Mouse (Mus musculus): ENCODE measurements around the gene Def8. TPM values are rescaled to one million over a fixed set of nuclear protein-coding genes. Genes with fewer than 3 reads are reported as not detected.
A peak's percentile ranks its signal among the peaks of the same experiment; 100 is the strongest.

Def8 gene
- polyA plus RNA-seq, 1 experiment from 2014 or later, result 36.4 TPM

- Histone ChIP-seq H3K36me3 (no peaks in the 10 kb centered on the region), H3K4me1 (peaks cover 16% of the 10 kb centered on the region), H3K27me3 (ENCODE audit: insufficient read depth, poor library complexity, severe bottlenecking) (peaks cover 43% of the 10 kb centered on the region), H3K27ac (peak overlapping the region; percentile 53; the same call in 1 of the 2 replicates), H3K4me3 (no peak overlapping the region), H3K9me3 (no peaks in the 10 kb centered on the region)
- 51% methylated on average over 8 of the region's 8 CpGs for WGBS
- peak; percentile 92 for DNase-seq (ENCODE audit: low spot score)
Measured at GRCm38 (mm10) chr8:123415967-123416943, 7.1 kb upstream of the Def8 start.

GRCm38 (mm10) chr8:123416944-123417555, 6.3 kb upstream of the Def8 start:
- 70% methylated on average over 8 of the region's 8 CpGs for WGBS
- no peak for DNase-seq (ENCODE audit: low spot score)
- Histone ChIP-seq H3K9me3 (no peaks in the 10 kb centered on the region), H3K4me3 (no peak overlapping the region), H3K27ac (peak overlapping the region; percentile 53; the same call in 1 of the 2 replicates), H3K36me3 (no peaks in the 10 kb centered on the region), H3K27me3 (ENCODE audit: insufficient read depth, poor library complexity, severe bottlenecking) (peaks cover 39% of the 10 kb centered on the region), H3K4me1 (peaks cover 9% of the 10 kb centered on the region; the same call in 1 of the 2 replicates)

- H3K4me3 ChIP-seq, result no peak overlapping the region
- 87% methylated on average over 4 of the region's 4 CpGs for WGBS
Measured at GRCm38 (mm10) chr8:123419711-123420110, 3.6 kb upstream of the Def8 start.

GRCm38 (mm10) chr8:123420525-123421281, 2.6 kb upstream of the Def8 start:
- no peak for DNase-seq (ENCODE audit: low spot score)
- no peaks in the 10 kb centered on the region for H3K36me3 ChIP-seq
- no peaks in the 10 kb centered on the region for H3K9me3 ChIP-seq
- WGBS, result 92% methylated on average over 34 of the region's 34 CpGs
- H3K4me1 ChIP-seq, result peaks cover 15% of the 10 kb centered on the region; the same call in 1 of the 2 replicates
- H3K4me3 ChIP-seq, result no peak overlapping the region
- H3K27me3 ChIP-seq (ENCODE audit: insufficient read depth, poor library complexity, severe bottlenecking), result peaks cover 16% of the 10 kb centered on the region; the same call in 1 of the 2 replicates
- H3K27ac ChIP-seq, result no peak overlapping the region

More at GRCm38 (mm10) chr8:123419711-123420110, 3.6 kb upstream of the Def8 start:
- no peak for DNase-seq (ENCODE audit: low spot score)
- no peaks in the 10 kb centered on the region for H3K9me3 ChIP-seq
- H3K27me3 ChIP-seq (ENCODE audit: insufficient read depth, poor library complexity, severe bottlenecking), result peaks cover 16% of the 10 kb centered on the region; the same call in 1 of the 2 replicates
- peaks cover 15% of the 10 kb centered on the region; the same call in 1 of the 2 replicates for H3K4me1 ChIP-seq
- H3K36me3 ChIP-seq, result no peaks in the 10 kb centered on the region
- no peak overlapping the region for H3K27ac ChIP-seq

GRCm38 (mm10) chr8:123421325-123421724, 2.0 kb upstream of the Def8 start:
- Histone ChIP-seq H3K27ac (no peak overlapping the region), H3K27me3 (ENCODE audit: insufficient read depth, poor library complexity, severe bottlenecking) (peaks cover 16% of the 10 kb centered on the region; the same call in 1 of the 2 replicates), H3K9me3 (no peaks in the 10 kb centered on the region), H3K4me3 (no peak overlapping the region), H3K36me3 (no peaks in the 10 kb centered on the region), H3K4me1 (peaks cover 15% of the 10 kb centered on the region; the same call in 1 of the 2 replicates)
- 85% methylated on average over 19 of the region's 19 CpGs for WGBS
- no peak for DNase-seq (ENCODE audit: low spot score)

- peak overlapping the region; percentile 50 for H3K4me3 ChIP-seq
- H3K9me3 ChIP-seq, result peaks cover 7% of the 10 kb centered on the region
- no peaks in the 10 kb centered on the region for H3K36me3 ChIP-seq
- H3K27ac ChIP-seq, result 0 out of 2 replicates have a peak overlapping the region, but pooled peaks have one; percentile 13
- 7% methylated on average over 17 of the region's 17 CpGs for WGBS
- H3K27me3 ChIP-seq (ENCODE audit: insufficient read depth, poor library complexity, severe bottlenecking), result peaks cover 16% of the 10 kb centered on the region; the same call in 1 of the 2 replicates
- DNase-seq (ENCODE audit: low spot score), result no peak
- H3K4me1 ChIP-seq, result 0 out of 2 replicates have a peak, but pooled peaks cover 8% of the 10 kb centered on the region
Measured at GRCm38 (mm10) chr8:123422056-123422780, 1.1 kb upstream of the Def8 start.

- 11% methylated on average over 3 of the region's 3 CpGs for WGBS
- no peak overlapping the region for H3K4me3 ChIP-seq
- H3K36me3 ChIP-seq, result no peaks in the 10 kb centered on the region
- peaks cover 16% of the 10 kb centered on the region; the same call in 1 of the 2 replicates for H3K27me3 ChIP-seq (ENCODE audit: insufficient read depth, poor library complexity, severe bottlenecking)
- peaks cover 13% of the 10 kb centered on the region for H3K9me3 ChIP-seq
- H3K27ac ChIP-seq, result no peak overlapping the region
- H3K4me1 ChIP-seq, result 0 out of 2 replicates have a peak, but pooled peaks cover 8% of the 10 kb centered on the region
- DNase-seq (ENCODE audit: low spot score), result no peak
Measured at GRCm38 (mm10) chr8:123422781-123423159, 557 bp upstream of the Def8 start.

- Histone ChIP-seq H3K9me3 (peaks cover 37% of the 10 kb centered on the region), H3K4me1 (0 out of 2 replicates have a peak, but pooled peaks cover 8% of the 10 kb centered on the region), H3K27me3 (ENCODE audit: insufficient read depth, poor library complexity, severe bottlenecking) (no peaks in the 10 kb centered on the region), H3K27ac (no peak overlapping the region), H3K4me3 (no peak overlapping the region), H3K36me3 (no peaks in the 10 kb centered on the region)
- DNase-seq (ENCODE audit: low spot score), result no peak
- 93% methylated on average over 27 of the region's 27 CpGs for WGBS
Measured at GRCm38 (mm10) chr8:123426511-123427509, 3.5 kb downstream of the Def8 start.

GRCm38 (mm10) chr8:123427639-123428275, 4.4 kb downstream of the Def8 start:
- no peak overlapping the region for H3K4me3 ChIP-seq
- peaks cover 45% of the 10 kb centered on the region for H3K9me3 ChIP-seq
- H3K27ac ChIP-seq, result no peak overlapping the region
- WGBS, result 93% methylated on average over 24 of the region's 24 CpGs
- H3K27me3 ChIP-seq (ENCODE audit: insufficient read depth, poor library complexity, severe bottlenecking), result no peaks in the 10 kb centered on the region
- no peaks in the 10 kb centered on the region for H3K4me1 ChIP-seq
- DNase-seq (ENCODE audit: low spot score), result no peak
- no peaks in the 10 kb centered on the region for H3K36me3 ChIP-seq

GRCm38 (mm10) chr8:123428343-123428893, 5.1 kb downstream of the Def8 start:
- Histone ChIP-seq H3K27me3 (ENCODE audit: insufficient read depth, poor library complexity, severe bottlenecking) (no peaks in the 10 kb centered on the region), H3K27ac (no peak overlapping the region), H3K36me3 (no peaks in the 10 kb centered on the region), H3K4me3 (no peak overlapping the region), H3K4me1 (no peaks in the 10 kb centered on the region), H3K9me3 (peaks cover 49% of the 10 kb centered on the region)
- DNase-seq (ENCODE audit: low spot score), result no peak
- 96% methylated on average over 29 of the region's 29 CpGs for WGBS
